Mouse (Mus musculus): ENCODE data around the gene Tmem231.
A peak's percentile ranks its signal among the peaks of the same experiment; 100 is the strongest.
"Not testable (repeated sequence)": the region's sequence is repeated elsewhere in the genome, so short reads cannot be mapped to it uniquely, and the experiment has no call there.

Gene Tmem231

GRCm38 (mm10) chr8:111951317-111951716 lies 17.6 kb upstream of the Tmem231 start:
- DNase-seq (ENCODE audit: extremely low read depth, insufficient read length, low spot score) = no peak

- DNase-seq (ENCODE audit: extremely low read depth, insufficient read length, low spot score) = no peak
Observed at GRCm38 (mm10) chr8:111950846-111951245, 17.2 kb upstream of the Tmem231 start.

GRCm38 (mm10) chr8:111947954-111948353 lies 14.3 kb upstream of the Tmem231 start:
- DNase-seq (ENCODE audit: extremely low read depth, insufficient read length, low spot score) = no peak

GRCm38 (mm10) chr8:111947144-111947543 lies 13.5 kb upstream of the Tmem231 start:
- no peak for DNase-seq (ENCODE audit: extremely low read depth, insufficient read length, low spot score)

- DNase-seq (ENCODE audit: extremely low read depth, insufficient read length, low spot score) = no peak
Observed at GRCm38 (mm10) chr8:111943544-111943943, 9.9 kb upstream of the Tmem231 start.

- DNase-seq (ENCODE audit: extremely low read depth, insufficient read length, low spot score) = peak; percentile 40
Observed at GRCm38 (mm10) chr8:111941101-111941454, 7.4 kb upstream of the Tmem231 start.

GRCm38 (mm10) chr8:111940171-111941100 lies 6.8 kb upstream of the Tmem231 start, which contains the start of gene Gabarapl2:
TSS of gene Gabarapl2 (plus strand) at chr8:111940703.
- DNase-seq (ENCODE audit: extremely low read depth, insufficient read length, low spot score) = peak; percentile 89

- peak; percentile 77 for DNase-seq (ENCODE audit: extremely low read depth, insufficient read length, low spot score)
Observed at GRCm38 (mm10) chr8:111939516-111940142, 5.9 kb upstream of the Tmem231 start.

- DNase-seq (ENCODE audit: extremely low read depth, insufficient read length, low spot score) = not testable (repeated sequence)
Observed at GRCm38 (mm10) chr8:111938076-111938985, 4.7 kb upstream of the Tmem231 start.

- DNase-seq (ENCODE audit: extremely low read depth, insufficient read length, low spot score) = no peak
Observed at GRCm38 (mm10) chr8:111937184-111937583, 3.5 kb upstream of the Tmem231 start.

GRCm38 (mm10) chr8:111934201-111934600 lies 520 bp upstream of the Tmem231 start:
- no peak for DNase-seq (ENCODE audit: extremely low read depth, insufficient read length, low spot score)

GRCm38 (mm10) chr8:111932580-111933336 lies 923 bp downstream of the Tmem231 start:
- peak; percentile 67 for DNase-seq (ENCODE audit: extremely low read depth, insufficient read length, low spot score)

GRCm38 (mm10) chr8:111931721-111932120 lies 2.0 kb downstream of the Tmem231 start:
- DNase-seq (ENCODE audit: extremely low read depth, insufficient read length, low spot score) = no peak

- DNase-seq (ENCODE audit: extremely low read depth, insufficient read length, low spot score) = no peak
Observed at GRCm38 (mm10) chr8:111929648-111930344, 3.9 kb downstream of the Tmem231 start.

- DNase-seq (ENCODE audit: extremely low read depth, insufficient read length, low spot score) = no peak
Observed at GRCm38 (mm10) chr8:111924976-111925375, 8.7 kb downstream of the Tmem231 start.

GRCm38 (mm10) chr8:111923383-111923804 lies 10.3 kb downstream of the Tmem231 start:
- DNase-seq (ENCODE audit: extremely low read depth, insufficient read length, low spot score) = peak; percentile 68

GRCm38 (mm10) chr8:111920971-111921370 lies 12.7 kb downstream of the Tmem231 start:
- DNase-seq (ENCODE audit: extremely low read depth, insufficient read length, low spot score) = no peak

- DNase-seq (ENCODE audit: extremely low read depth, insufficient read length, low spot score) = no peak
Observed at GRCm38 (mm10) chr8:111919663-111920062, 14.0 kb downstream of the Tmem231 start.

- no peak for DNase-seq (ENCODE audit: extremely low read depth, insufficient read length, low spot score)
Observed at GRCm38 (mm10) chr8:111912860-111913432, 20.7 kb downstream of the Tmem231 start.
